Mouse (Mus musculus): ENCODE results near the gene Dcaf6.

- TF ChIP-seq CTCF (IDR thresholded peaks at IDR 0.05; ENCODE audit: extremely low read depth, insufficient read length, insufficient replicate concordance, low read depth, low read length) (peak; percentile 80; the same call in 1 of the 2 replicates), POLR2A (IDR thresholded peaks at IDR 0.05; ENCODE audit: low read depth, low read length) (no peak)
Measured at GRCm38 (mm10) chr1:165320141-165320934, 139.9 kb downstream of the Dcaf6 start.

Data from small intestine, adult 2 months (tissue).